Mouse (Mus musculus) CD4-positive, CD25-positive, alpha-beta regulatory T cell, adult 4 months (primary cell): Measurements from ENCODE around the gene Tm2d1. TPM values are rescaled to one million over a fixed set of nuclear protein-coding genes. Genes with fewer than 3 reads are reported as not detected.

Experiments
- ATAC-seq: one replicate; pipeline ENCODE4 v1.8.0; 2017
- polyA plus RNA-seq, 2 experiments: library from polyadenylated mRNA; unstranded; fragments of 100-300 nt; shearing (Covaris generic); gene quantifications; one replicate each; pipeline ENCODE4 v1.2.1; 2017

Tm2d1 gene
- polyA plus RNA-seq, 2 experiments from 2014 or later, result 30.2 to 42.1 TPM

DNA sequence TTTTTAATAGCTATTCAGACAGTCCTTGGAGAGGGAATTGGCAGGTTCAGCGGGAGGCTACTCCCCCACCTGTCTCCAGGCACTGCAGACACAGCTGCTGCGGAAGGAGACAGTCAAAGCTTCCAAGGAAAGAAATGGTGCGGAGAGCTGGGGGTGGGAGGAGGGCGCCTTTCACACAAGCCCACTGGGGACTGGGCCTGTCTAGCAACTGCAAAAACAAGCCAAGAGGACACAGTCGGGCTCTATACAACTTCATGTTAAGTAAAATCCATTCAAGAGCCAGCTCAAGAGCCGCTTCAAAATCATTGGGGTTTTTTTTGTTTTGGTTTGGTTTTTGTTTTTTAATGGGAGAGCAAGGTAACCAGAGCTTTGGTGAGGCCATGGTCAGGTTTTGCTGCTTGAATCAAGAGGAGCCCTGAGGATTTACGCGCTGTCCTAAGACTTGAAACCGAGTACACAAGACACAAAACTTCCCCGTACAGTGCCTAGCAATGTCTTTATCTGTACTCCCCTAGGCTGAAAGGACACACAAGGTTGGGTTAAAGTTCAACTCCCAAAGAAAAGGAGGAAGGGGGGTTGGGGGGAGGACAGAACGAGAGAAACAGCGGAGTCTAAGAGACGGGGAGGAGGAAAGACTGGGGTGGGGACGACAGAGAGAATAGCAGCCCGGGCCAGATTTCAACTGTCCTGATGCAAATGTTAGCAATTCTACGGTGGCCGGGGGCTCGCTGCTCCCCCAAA, 61.6 kb downstream of the Tm2d1 start:
- peak; percentile 39 for ATAC-seq

GRCm38 (mm10) chr4:98318769-98319168, 64.3 kb downstream of the Tm2d1 start:
- no peak for ATAC-seq

DNA sequence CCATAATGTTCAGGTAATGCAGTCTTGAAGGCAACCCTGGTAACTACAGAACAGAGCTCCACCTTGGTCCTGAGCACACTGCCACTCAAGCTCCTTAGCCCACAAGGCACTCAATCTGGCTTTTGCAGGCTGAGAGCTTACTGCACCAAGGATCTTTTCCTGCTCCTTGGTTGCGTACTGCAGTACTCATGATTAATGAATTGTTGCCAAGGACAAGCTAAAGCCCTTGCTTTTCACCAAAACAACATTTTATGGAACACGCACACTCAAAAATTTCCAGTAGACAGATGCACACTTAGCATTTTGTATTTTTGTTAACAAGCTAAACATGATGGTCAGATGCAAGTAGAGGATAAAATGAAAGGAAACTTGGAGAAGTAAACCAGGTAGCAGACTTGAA, 66.0 kb downstream of the Tm2d1 start:
- no peak for ATAC-seq

Other genes starting within 250 kb of the Tm2d1 start
- gene Patj, start 12.5 kb upstream of the Tm2d1 start, polyA plus RNA-seq, result 10 to 100 TPM; 31.9 to 36.1 TPM